Mouse (Mus musculus): Measurements from ENCODE around the gene Npvf. TPM values are rescaled to one million over a fixed set of nuclear protein-coding genes. Genes with fewer than 3 reads are reported as not detected.

Gene Npvf
- not detected for total RNA-seq (2021)
- long read RNA-seq, experiment 1 = 0 reads
- long read RNA-seq, experiment 2 = 0 reads

DNA sequence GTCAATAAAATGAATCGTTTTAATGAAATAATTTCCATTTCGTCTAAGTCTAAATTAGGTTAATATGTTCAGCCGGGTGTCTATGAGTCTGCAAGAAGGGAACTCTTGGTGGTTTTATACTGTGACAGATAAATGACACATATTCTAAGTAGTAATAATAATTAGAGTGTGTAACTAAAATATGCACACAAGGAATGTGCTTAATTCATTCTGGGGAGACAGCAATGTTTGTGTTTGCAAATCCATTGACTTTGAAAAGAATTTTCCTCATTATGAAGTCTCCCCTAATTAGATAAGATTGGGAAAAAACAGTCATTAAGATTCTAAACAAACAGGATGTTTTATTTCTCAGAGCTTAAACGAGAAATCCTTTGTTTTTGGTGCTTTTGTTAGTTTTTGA is at the start of gene Npvf:
Gene Npvf, minus strand, starts transcription at position 84 of the 400 bp plus-strand sequence.
- intact Hi-C loops (cut with DNase I; ENCODE audit: low total_unique reads) = no loop called here
- DNase-seq = no peak

GRCm38 (mm10) chr6:50689121-50689815 is 35.0 kb upstream of the Npvf start:
- intact Hi-C loops (cut with DNase I; ENCODE audit: low total_unique reads) = no loop called here
- no peak for DNase-seq

DNA sequence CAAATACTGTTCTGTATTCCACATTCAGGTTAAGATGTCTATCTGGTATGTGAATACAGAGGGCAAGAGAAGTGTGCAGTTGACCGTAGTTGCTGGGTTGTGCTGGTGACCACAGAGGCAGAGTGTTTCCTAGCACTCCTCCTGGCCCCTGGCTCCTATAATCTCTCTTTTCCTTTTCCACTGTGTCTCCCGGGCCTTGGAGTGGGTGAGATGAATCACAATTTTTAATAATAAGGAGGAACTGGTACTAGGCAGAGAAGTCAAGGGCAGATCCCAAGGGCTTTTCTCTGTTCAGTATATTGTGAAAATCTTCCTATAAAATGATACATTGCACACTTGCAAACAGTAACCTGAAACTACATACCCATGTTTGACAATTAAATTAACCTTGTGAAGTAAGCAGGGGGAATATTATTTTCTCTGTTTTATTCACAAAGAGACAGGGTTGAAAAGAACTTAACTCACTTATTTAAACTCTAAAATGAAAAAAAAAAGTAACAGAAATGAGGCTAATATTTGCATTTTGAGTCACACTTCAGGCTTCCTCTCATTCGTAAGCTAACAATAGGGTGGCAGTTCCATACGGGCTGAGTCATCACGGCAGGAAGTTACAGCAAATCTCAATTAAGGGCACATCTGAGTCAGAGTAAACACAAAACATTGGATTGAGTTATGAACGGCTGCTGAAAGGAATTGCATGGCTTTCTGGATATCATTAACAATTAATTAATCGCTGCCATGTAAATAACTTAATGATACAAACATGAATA is 30.6 kb upstream of the Npvf start:
- intact Hi-C loops (cut with DNase I; ENCODE audit: low total_unique reads) = no loop called here

GRCm38 (mm10) chr6:50681491-50681890 is 27.3 kb upstream of the Npvf start:
- DNase-seq = no peak
- intact Hi-C loops (cut with DNase I; ENCODE audit: low total_unique reads) = no loop called here

More for the DNA sequence above, 30.6 kb upstream of the Npvf start:
- no peak for DNase-seq

GRCm38 (mm10) chr6:50680224-50681215 is 26.3 kb upstream of the Npvf start:
- DNase-seq = no peak
- intact Hi-C loops (cut with DNase I; ENCODE audit: low total_unique reads) = no loop called here

DNA sequence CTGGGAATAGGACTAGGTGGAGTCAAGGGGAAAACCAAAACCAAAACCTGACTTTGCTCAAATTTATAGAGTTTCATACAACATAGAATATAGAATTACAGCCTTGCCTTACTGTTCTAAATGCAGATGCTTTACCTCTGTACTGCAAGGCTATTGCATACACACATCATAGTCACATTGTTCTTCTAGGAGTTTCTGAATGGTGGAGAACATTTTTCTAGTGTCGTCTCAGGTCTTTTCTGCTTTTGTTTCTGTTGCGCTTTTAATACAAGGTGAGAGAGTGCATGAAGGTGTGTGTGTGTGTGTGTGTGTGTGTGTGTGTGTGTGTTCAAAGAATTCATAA is 25.2 kb upstream of the Npvf start:
- intact Hi-C loops (cut with DNase I; ENCODE audit: low total_unique reads) = loop anchor here (2.0 to 10.0 kb wide), 2 partner anchors 257 to 485 kb away; no protein-coding TSS in a partner anchor
- no peak for DNase-seq

DNA sequence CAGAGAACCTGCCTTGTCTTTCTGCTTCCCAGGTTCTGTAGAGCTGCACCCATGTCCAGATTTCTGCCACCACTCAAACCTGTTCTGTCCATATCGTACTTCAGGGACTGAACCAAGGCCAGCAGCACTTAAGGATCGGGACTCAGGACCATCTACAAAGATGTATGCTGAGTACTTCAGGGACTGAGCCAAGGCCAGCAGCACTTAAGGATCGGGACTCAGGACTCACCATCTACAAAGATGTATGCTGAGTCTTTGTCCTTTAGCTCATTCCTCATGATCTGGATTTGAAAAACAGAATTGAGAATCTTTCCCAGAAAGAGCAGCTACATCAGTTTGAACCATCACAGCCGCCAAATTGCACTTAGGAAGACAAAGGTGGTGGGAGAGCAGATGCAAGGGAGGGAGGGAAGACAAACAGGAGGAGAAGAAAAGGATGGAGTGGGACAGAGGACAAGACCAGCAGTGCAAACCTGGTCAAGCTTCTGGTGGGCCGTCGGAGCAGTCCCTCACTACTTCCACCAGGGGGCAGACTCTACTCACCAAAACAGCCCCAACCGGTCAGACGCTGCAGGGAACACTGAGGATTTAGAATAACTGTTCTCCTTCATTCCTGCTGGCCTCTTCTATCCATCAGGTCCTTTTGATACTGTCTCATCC is 24.7 kb upstream of the Npvf start:
- intact Hi-C loops (cut with DNase I; ENCODE audit: low total_unique reads) = loop anchor here (2.0 to 10.0 kb wide), 2 partner anchors 258 to 486 kb away; no protein-coding TSS in a partner anchor
- peak; percentile 72 for DNase-seq

GRCm38 (mm10) chr6:50671191-50671590 is 17.0 kb upstream of the Npvf start:
- no peak for DNase-seq
- intact Hi-C loops (cut with DNase I; ENCODE audit: low total_unique reads) = loop anchor here (10.0 kb wide), 1 partner anchor 494 kb away; no protein-coding TSS in a partner anchor

DNA sequence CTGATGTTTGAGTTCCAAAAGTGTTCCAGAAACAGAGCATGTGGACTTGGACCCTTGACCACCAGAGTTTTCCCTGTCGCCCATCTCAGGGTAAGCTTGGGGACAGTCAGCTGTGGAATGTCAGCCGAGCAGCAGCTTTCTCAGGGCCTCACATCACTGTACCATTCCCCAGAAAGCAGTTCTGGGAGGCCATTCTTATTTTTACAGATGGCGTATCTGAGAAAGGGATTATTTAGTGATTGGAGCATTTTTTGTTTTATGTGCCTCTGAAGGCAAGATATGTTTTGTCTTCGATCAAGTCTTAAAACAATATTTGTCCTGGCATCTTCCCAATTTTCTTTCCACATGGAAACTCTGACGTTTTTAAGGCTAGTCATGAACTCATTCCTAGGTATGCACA is 12.7 kb upstream of the Npvf start:
- no peak for DNase-seq

GRCm38 (mm10) chr6:50665020-50665419 is 10.8 kb upstream of the Npvf start:
- DNase-seq = no peak
- intact Hi-C loops (cut with DNase I; ENCODE audit: low total_unique reads) = no loop called here

More for the DNA sequence above, 12.7 kb upstream of the Npvf start:
- intact Hi-C loops (cut with DNase I; ENCODE audit: low total_unique reads) = no loop called here

DNA sequence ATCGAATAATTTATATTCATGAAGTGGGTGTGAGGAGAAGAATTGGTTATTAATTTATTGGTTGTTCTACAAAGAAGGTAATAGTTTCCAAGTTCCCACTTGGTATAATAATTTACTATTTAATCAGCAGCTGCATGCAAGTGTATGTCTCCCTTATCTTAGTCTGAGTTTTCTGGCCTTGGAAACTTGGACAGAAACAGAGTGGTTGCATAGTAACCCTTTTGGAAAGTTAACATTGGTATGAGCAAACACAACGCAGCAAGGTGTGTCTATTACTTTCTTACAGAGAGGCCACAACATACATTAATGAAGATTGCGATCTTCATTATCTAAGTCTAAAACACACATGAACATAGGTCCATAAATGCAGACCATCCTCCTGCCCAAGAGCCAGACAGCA is 10.0 kb upstream of the Npvf start:
- no peak for DNase-seq
- intact Hi-C loops (cut with DNase I; ENCODE audit: low total_unique reads) = no loop called here

DNA sequence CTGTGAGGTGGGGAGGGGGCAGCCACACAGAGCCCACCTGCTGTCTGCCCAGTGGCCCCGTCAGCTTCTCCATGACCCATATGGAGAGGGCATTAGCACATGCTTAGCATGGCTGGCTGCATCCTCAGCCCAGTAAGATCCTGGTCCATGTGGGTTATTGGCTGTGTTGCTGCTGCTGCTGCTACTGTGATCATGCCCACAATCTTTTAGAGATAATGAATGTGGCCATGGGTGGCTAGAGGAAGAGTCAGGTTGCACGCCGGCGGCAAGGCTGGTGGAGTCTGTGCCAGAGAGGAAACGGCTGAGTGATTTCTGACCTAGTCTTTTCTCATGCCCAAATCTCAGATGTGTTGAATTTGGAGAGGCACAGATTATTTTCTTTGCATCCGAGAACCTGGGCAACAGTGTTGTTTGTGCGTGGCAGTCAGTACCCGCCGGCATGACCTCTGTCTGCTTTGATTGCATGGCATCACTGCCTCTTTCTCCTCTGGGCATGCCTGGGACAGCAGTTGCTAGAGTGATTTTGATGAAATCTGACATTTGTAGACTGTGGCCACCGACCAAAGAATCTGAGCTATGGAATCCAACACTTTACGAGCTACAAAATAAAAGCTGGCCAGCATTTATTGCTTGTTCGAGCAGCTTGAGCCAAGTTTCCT is 8.8 kb upstream of the Npvf start:
- intact Hi-C loops (cut with DNase I; ENCODE audit: low total_unique reads) = no loop called here
- DNase-seq = peak; percentile 12

- DNase-seq = peak; percentile 14
- intact Hi-C loops (cut with DNase I; ENCODE audit: low total_unique reads) = no loop called here
Observed at GRCm38 (mm10) chr6:50661729-50662128, 7.5 kb upstream of the Npvf start.

DNA sequence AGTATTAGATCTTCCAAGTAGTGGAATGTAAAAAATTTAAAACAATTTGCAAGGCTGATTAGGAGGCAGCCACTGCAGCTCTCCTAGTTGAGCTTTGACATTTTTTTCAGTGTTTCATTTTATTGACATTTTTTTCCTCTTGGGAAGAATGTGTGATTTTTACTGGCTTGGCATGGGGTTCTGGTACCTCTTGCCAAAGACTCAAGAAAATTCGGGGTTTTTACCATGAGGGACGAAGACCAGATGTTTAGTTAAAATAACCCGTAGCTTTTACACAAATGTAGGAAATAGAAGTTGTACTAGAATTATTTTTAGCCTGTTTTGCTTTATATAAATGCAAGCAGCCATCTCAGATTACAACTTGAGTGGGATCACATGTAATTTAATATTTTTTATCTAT is 4.2 kb upstream of the Npvf start:
- no peak for DNase-seq
- intact Hi-C loops (cut with DNase I; ENCODE audit: low total_unique reads) = no loop called here

- intact Hi-C loops (cut with DNase I; ENCODE audit: low total_unique reads) = no loop called here
Observed at GRCm38 (mm10) chr6:50658018-50658417, 3.8 kb upstream of the Npvf start.

DNA sequence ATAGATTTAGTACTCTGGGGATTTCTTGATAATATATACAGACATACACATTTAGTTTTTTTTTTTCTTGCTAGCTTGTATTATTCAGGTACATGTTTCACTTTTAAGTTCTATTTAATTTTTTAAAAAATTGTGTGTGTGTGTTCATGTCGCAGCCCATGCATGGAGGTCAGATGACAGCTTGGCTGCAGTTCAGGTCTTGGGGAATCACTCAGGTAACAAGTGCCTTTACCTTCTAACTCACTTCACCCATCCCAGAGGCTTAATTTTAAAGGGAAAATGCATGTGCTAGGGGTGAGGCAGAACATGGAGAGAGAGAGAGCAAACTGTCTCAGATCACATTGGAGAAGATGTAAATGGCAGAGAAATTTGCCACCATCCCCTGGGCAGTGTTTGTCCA is 2.2 kb upstream of the Npvf start:
- DNase-seq = no peak
- intact Hi-C loops (cut with DNase I; ENCODE audit: low total_unique reads) = no loop called here

More at GRCm38 (mm10) chr6:50658018-50658417, 3.8 kb upstream of the Npvf start:
- DNase-seq = no peak

DNA sequence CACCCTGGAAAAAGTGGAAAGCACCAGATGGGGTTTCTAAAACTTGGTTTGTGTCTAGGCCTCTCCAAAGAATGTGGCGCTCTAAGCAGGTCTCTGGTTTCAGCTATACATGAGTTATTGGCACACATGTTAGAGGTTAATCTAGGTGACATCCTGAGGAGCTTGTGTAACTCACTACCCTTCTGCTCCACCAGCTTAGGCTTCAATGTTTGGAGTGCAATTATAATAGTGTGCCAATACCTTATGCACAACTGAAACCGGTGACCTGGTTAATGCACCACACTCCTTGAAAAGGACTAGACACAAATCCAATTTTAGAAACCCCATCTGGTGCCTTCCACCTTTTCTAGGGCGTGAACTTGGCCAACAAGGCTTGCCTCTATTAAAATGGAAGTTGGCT is 1.7 kb upstream of the Npvf start:
- intact Hi-C loops (cut with DNase I; ENCODE audit: low total_unique reads) = no loop called here
- no peak for DNase-seq

- DNase-seq = no peak
- intact Hi-C loops (cut with DNase I; ENCODE audit: low total_unique reads) = no loop called here
Observed at GRCm38 (mm10) chr6:50647656-50648055, 6.6 kb downstream of the Npvf start.

GRCm38 (mm10) chr6:50646659-50647058 is 7.6 kb downstream of the Npvf start:
- DNase-seq = no peak
- intact Hi-C loops (cut with DNase I; ENCODE audit: low total_unique reads) = no loop called here

Data from gastrocnemius, postnatal 14 days (tissue).